Mouse (Mus musculus) olfactory bulb, adult 2 months (tissue): Measurements from ENCODE around the gene Gria2. TPM values are rescaled to one million over a fixed set of nuclear protein-coding genes. Genes with fewer than 3 reads are reported as not detected.

Experiments
- H3K27ac ChIP-seq: fragments of 200-500 bp; 2 replicates; pipeline ENCODE4 v1.5.1; 2012; ENCODE audit warnings: low read depth, low read length; ENCODE audit not compliant: insufficient read depth
- H3K4me1 ChIP-seq: fragments of 200-500 bp; 2 replicates; pipeline ENCODE4 v1.6.1; 2012; ENCODE audit warnings: low read length; ENCODE audit not compliant: control insufficient read depth, insufficient read depth
- H3K4me3 ChIP-seq: fragments of 200-500 bp; 2 replicates; pipeline ENCODE4 v1.5.1; 2012; ENCODE audit warnings: mild to moderate bottlenecking, low read depth, low read length, moderate library complexity; ENCODE audit not compliant: insufficient read depth
- CTCF ChIP-seq: fragments of 200-500 bp; IDR thresholded peaks from 2 replicates; pipeline ENCODE4 v1.5.1; 2012; ENCODE audit warnings: low read depth, mild to moderate bottlenecking, low read length, moderate library complexity; ENCODE audit not compliant: insufficient read depth
- POLR2A ChIP-seq: fragments of 200-500 bp; IDR thresholded peaks from 2 replicates; pipeline ENCODE4 v1.6.1; 2012; ENCODE audit warnings: mild to moderate bottlenecking, low read depth, low read length, moderate library complexity; ENCODE audit not compliant: insufficient read depth
- WGBS: fragments of 180-500 bp; shearing (Covaris S2); methylation state at CpG from one replicate; pipeline ENCODE4 v1.1.7; 2018; 5-methylcytosine and 5-hydroxymethylcytosine counted together
- polyA plus RNA-seq: library from polyadenylated mRNA; stranded (reverse); fragments of >200 nt; gene quantifications from 2 replicates; pipeline ENCODE4 v1.2.4, GENCODE M21; 2012; ENCODE audit warnings: low replicate concordance; ENCODE audit not compliant: missing spikeins, insufficient read depth, insufficient read length

The Gria2 gene
- polyA plus RNA-seq, 1 experiment = 295 TPM

GRCm38 (mm10) chr3:80803811-80804210 is 1.2 kb upstream of the Gria2 start:
- no peak overlapping the region for H3K27ac ChIP-seq
- WGBS = 57% methylated on average over 1 of the region's 1 CpGs
- TF ChIP-seq POLR2A = no peak
- TF ChIP-seq CTCF = no peak
- no peak overlapping the region for H3K4me3 ChIP-seq
- no peaks in the 10 kb centered on the region for H3K4me1 ChIP-seq

- peak overlapping the region; percentile 96 for H3K27ac ChIP-seq
- no peak for TF ChIP-seq POLR2A
- no peak for TF ChIP-seq CTCF
- peak overlapping the region; percentile 64 for H3K4me3 ChIP-seq
- H3K4me1 ChIP-seq = no peaks in the 10 kb centered on the region
- WGBS = 19% methylated on average over 8 of the region's 8 CpGs
Observed at GRCm38 (mm10) chr3:80803211-80803610, 576 bp upstream of the Gria2 start.

- 4% methylated on average over 6 of the region's 6 CpGs for WGBS
- no peak for TF ChIP-seq POLR2A
- no peaks in the 10 kb centered on the region for H3K4me1 ChIP-seq
- H3K27ac ChIP-seq = peak overlapping the region; percentile 97
- H3K4me3 ChIP-seq = peak overlapping the region; percentile 77
Observed at GRCm38 (mm10) chr3:80801827-80802310, 766 bp downstream of the Gria2 start.

- Histone ChIP-seq H3K4me1 (no peaks in the 10 kb centered on the region), H3K27ac (peak overlapping the region; percentile 90), H3K4me3 (peak overlapping the region; percentile 77)
- WGBS = 2% methylated on average over 33 of the region's 33 CpGs
- TF ChIP-seq CTCF (no peak), POLR2A (no peak)
Observed at GRCm38 (mm10) chr3:80800995-80801826, 1.4 kb downstream of the Gria2 start.

GRCm38 (mm10) chr3:80800299-80800994 is 2.2 kb downstream of the Gria2 start:
- WGBS = under 1% methylated on average over 29 of the region's 29 CpGs
- Histone ChIP-seq H3K4me3 (peak overlapping the region; percentile 77), H3K27ac (peak overlapping the region; percentile 90), H3K4me1 (no peaks in the 10 kb centered on the region)
- TF ChIP-seq CTCF = no peak
- no peak for TF ChIP-seq POLR2A

GRCm38 (mm10) chr3:80797935-80798334 is 4.7 kb downstream of the Gria2 start:
- Histone ChIP-seq H3K4me3 (no peak overlapping the region), H3K4me1 (no peaks in the 10 kb centered on the region), H3K27ac (no peak overlapping the region)
- TF ChIP-seq CTCF = no peak
- no peak for TF ChIP-seq POLR2A
- 18% methylated on average over 1 of the region's 1 CpGs for WGBS

GRCm38 (mm10) chr3:80796764-80797163 is 5.9 kb downstream of the Gria2 start:
- TF ChIP-seq POLR2A (no peak), CTCF (no peak)
- Histone ChIP-seq H3K4me3 (no peak overlapping the region), H3K4me1 (no peaks in the 10 kb centered on the region), H3K27ac (no peak overlapping the region)

- Histone ChIP-seq H3K4me3 (no peak overlapping the region), H3K27ac (no peak overlapping the region), H3K4me1 (no peaks in the 10 kb centered on the region)
- TF ChIP-seq POLR2A (no peak), CTCF (no peak)
- WGBS = 47% methylated on average over 2 of the region's 2 CpGs
Observed at GRCm38 (mm10) chr3:80795284-80795683, 7.4 kb downstream of the Gria2 start.

- H3K4me1 ChIP-seq = peaks cover 2% of the 10 kb centered on the region; the same call in 1 of the 2 replicates
- WGBS = 76% methylated on average over 3 of the region's 3 CpGs
- no peak for TF ChIP-seq CTCF
- no peak for TF ChIP-seq POLR2A
Observed at GRCm38 (mm10) chr3:80787116-80787744, 15.4 kb downstream of the Gria2 start.

More at GRCm38 (mm10) chr3:80787116-80787744, 15.4 kb downstream of the Gria2 start:
- no peak overlapping the region for H3K27ac ChIP-seq
- H3K4me3 ChIP-seq = no peak overlapping the region
